Comparison of ENCODE assay signal across 15 mouse cellular contexts in the genomic region with DNA sequence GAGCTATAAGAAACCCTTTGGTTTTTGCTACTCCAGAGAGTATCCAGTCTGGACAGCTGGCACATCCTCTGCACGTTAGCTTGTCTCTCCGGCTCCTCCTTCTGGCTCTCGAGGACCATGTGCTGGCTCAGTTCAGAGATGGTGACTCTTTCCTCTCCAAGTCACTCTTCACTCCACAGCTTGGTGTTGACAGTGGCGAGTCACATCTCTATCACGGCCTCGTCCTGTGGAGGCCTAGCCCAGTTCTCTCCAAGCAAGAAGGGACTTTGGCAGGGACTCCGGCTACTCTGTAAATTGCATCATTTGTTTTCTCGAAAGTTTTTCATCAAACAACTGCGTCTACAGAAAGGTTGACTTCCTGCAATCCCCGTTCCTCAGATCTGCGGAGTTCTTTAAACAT.
A peak's percentile ranks its signal among the peaks of the same experiment; 100 is the strongest.
DNase-seq lines count a peak whose midpoint lies in the region.
"Had no signal": no experiment of that assay in that cellular context is flagged by ENCODE, and none has a peak within 500 bp of the region (broad histone marks: within the 10 kb centered on the region; RNA-seq: fewer than 3 reads in every experiment).

No protein-coding gene starts in this region.

- no peaks in the 10 kb centered on the region for H3K36me3 ChIP-seq in heart, embryonic 10.5 days
- H3K36me3 ChIP-seq: heart, embryonic 15.5 days; hindbrain, embryonic 13.5 days had no signal

- H3K9me3 ChIP-seq in heart, embryonic 10.5 days: no peaks in the 10 kb centered on the region
- H3K9me3 ChIP-seq: heart, embryonic 15.5 days; hindbrain, embryonic 13.5 days had no signal

- DNase-seq in heart, embryonic 10.5 days (ENCODE audit: low spot score): no peak
- DNase-seq in heart, postnatal 36 days: no peak
- peak; percentile 47 for DNase-seq in 3T3-L1 (ENCODE audit: low read depth, low spot score)
- peak; percentile 27 to 36 for DNase-seq in heart, postnatal 10 days
- DNase-seq in lung, postnatal 10 days: peak; percentile 80
- no peak for DNase-seq in layer of hippocampus, adult 18-20 months (ENCODE audit: low spot score in 2 of 2)
- DNase-seq in MN1 (ENCODE audit: low spot score): no peak
- DNase-seq: cerebellum, postnatal 14 days; gastrocnemius, postnatal 25 days; liver; midbrain, embryonic 14.5 days; retina, postnatal 1 day; thymus, adult 2 months had no signal

- no peaks in the 10 kb centered on the region for H3K27me3 ChIP-seq in heart, embryonic 10.5 days (ENCODE audit: insufficient read depth, poor library complexity, severe bottlenecking)
- H3K27me3 ChIP-seq: heart, embryonic 15.5 days; hindbrain, embryonic 13.5 days had no signal

- intact Hi-C loops in heart, postnatal 36 days (cut with DNase I): loop anchor here (5.0 to 10.0 kb wide), 5 partner anchors 89 to 646 kb away; partner anchors contain the start of gene Ppp1r12a
- intact Hi-C loops in heart, postnatal 10 days (cut with DNase I): loop anchor here (2.0 to 5.0 kb wide), 4 partner anchors 116 to 591 kb away; partner anchors contain the start of gene Pawr

- WGBS in heart, embryonic 10.5 days: 57% methylated on average over 11 of the region's 11 CpGs

- no peak overlapping the region for H3K4me3 ChIP-seq in heart, embryonic 10.5 days
- H3K4me3 ChIP-seq: heart, embryonic 15.5 days; hindbrain, embryonic 13.5 days had no signal

- H3K4me1 ChIP-seq in heart, embryonic 10.5 days: peaks cover 47% of the 10 kb centered on the region

- peak overlapping the region; percentile 72; the same call in 1 of the 2 replicates for H3K27ac ChIP-seq in heart, embryonic 10.5 days
- H3K27ac ChIP-seq: heart, embryonic 15.5 days; hindbrain, embryonic 13.5 days had no signal

Comparison
In these comparisons a context has a peak if more than half of its experiments do, and no peak if none do; other contexts are left out.
1. DNase-seq: peak in 3T3-L1 (single experiment), heart, postnatal 10 days (2 of 2) and lung, postnatal 10 days (single experiment); none in heart, embryonic 10.5 days (single experiment), heart, postnatal 36 days (0 of 2), layer of hippocampus, adult 18-20 months (0 of 2) and MN1 (single experiment).